ENCODE assay signal across 8 mouse cellular contexts in the genomic region with DNA sequence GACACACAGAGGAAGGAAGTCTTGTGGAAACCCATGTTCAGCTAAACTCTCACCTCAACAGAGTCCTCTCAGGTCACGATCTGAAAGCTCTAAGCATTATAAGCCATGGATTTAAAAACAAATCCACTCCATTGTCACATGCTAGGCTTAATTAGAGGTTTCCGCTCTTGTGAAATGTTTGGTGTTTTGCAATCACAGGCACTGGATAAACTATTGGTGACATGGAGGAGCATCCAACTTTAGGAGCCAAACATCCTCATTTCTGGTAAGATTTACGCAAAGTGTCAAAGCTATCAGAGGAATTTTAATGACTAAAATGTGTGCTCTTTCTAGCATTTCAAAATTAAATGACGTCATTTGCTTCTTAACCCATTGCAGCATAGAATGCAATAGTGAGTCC.
A peak's percentile ranks its signal among the peaks of the same experiment; 100 is the strongest.
DNase-seq lines count a peak whose midpoint lies in the region; ATAC-seq and TF ChIP-seq lines count a peak whose summit lies in the region.

No protein-coding gene starts in this region.

- no peak overlapping the region for H3K4me3 ChIP-seq in midbrain, embryonic 13.5 days (replicated peaks)
- no peak overlapping the region for H3K4me3 ChIP-seq in midbrain, postnatal 0 days (ENCODE audit: low read depth, low read length)
- H3K4me3 ChIP-seq in limb, embryonic 11.5 days (ENCODE audit: low read depth, low read length), result no peak overlapping the region
- no peak overlapping the region for H3K4me3 ChIP-seq in stomach, postnatal 0 days (ENCODE audit: low read depth, low read length)

- no peaks in the 10 kb centered on the region for H3K9me3 ChIP-seq in midbrain, embryonic 13.5 days
- no peaks in the 10 kb centered on the region for H3K9me3 ChIP-seq in midbrain, postnatal 0 days (ENCODE audit: low read length)
- H3K9me3 ChIP-seq in limb, embryonic 11.5 days (ENCODE audit: control insufficient read depth, low read length), result no peaks in the 10 kb centered on the region
- no peaks in the 10 kb centered on the region for H3K9me3 ChIP-seq in stomach, postnatal 0 days (ENCODE audit: control insufficient read depth, low read length)

- H3K4me1 ChIP-seq in midbrain, embryonic 13.5 days (replicated peaks), result peaks cover 16% of the 10 kb centered on the region
- H3K4me1 ChIP-seq in midbrain, postnatal 0 days (ENCODE audit: insufficient read depth, low read length), result 0 out of 2 replicates have a peak, but pooled peaks cover 13% of the 10 kb centered on the region
- peaks cover 23% of the 10 kb centered on the region for H3K4me1 ChIP-seq in limb, embryonic 11.5 days (ENCODE audit: control insufficient read depth, insufficient read depth, low read length)
- H3K4me1 ChIP-seq in stomach, postnatal 0 days (replicated peaks; ENCODE audit: control insufficient read depth, insufficient read depth), result peaks cover 2% of the 10 kb centered on the region; the same call in 1 of the 2 replicates

- peaks cover 12% of the 10 kb centered on the region; the same call in 1 of the 2 replicates for H3K27me3 ChIP-seq in midbrain, embryonic 13.5 days
- H3K27me3 ChIP-seq in midbrain, postnatal 0 days (ENCODE audit: insufficient read depth, low read length), result no peaks in the 10 kb centered on the region
- H3K27me3 ChIP-seq in limb, embryonic 11.5 days (ENCODE audit: control insufficient read depth, insufficient read depth, low read length), result no peaks in the 10 kb centered on the region
- H3K27me3 ChIP-seq in stomach, postnatal 0 days (ENCODE audit: control insufficient read depth, insufficient read depth, low read length), result no peaks in the 10 kb centered on the region

- WGBS in midbrain, embryonic 13.5 days, result 72% methylated on average over 4 of the region's 4 CpGs
- WGBS in midbrain, postnatal 0 days, result 74% methylated on average over 4 of the region's 4 CpGs
- 71% methylated on average over 4 of the region's 4 CpGs for WGBS in limb, embryonic 11.5 days
- 43% methylated on average over 4 of the region's 4 CpGs for WGBS in stomach, postnatal 0 days

- ATAC-seq in midbrain, embryonic 13.5 days, result no peak
- no peak for ATAC-seq in midbrain, postnatal 0 days (ENCODE audit: low FRiP score)
- no peak for ATAC-seq in limb, embryonic 11.5 days (ENCODE audit: insufficient number of reproducible peaks, low FRiP score, low TSS enrichment, low read depth)
- peak; percentile 45; the same call in 1 of the 2 replicates for ATAC-seq in stomach, postnatal 0 days (ENCODE audit: low FRiP score, low TSS enrichment)

- no peak overlapping the region for H3K4me2 ChIP-seq in midbrain, embryonic 13.5 days (replicated peaks)
- no peak overlapping the region for H3K4me2 ChIP-seq in midbrain, postnatal 0 days (ENCODE audit: low read depth, low read length, poor library complexity, severe bottlenecking)
- H3K4me2 ChIP-seq in limb, embryonic 11.5 days (ENCODE audit: low read depth, severe bottlenecking), result no peak overlapping the region
- no peak overlapping the region for H3K4me2 ChIP-seq in stomach, postnatal 0 days (replicated peaks; ENCODE audit: low read depth)

- peak; percentile 14 for DNase-seq in adrenal gland, postnatal 10 days
- DNase-seq in adrenal gland, postnatal 4 days (ENCODE audit: low spot score in 2 of 2), result no peak
- DNase-seq in midbrain, postnatal 0 days (ENCODE audit: low spot score), result no peak
- DNase-seq in limb, embryonic 11.5 days (ENCODE audit: low spot score), result no peak
- no peak for DNase-seq in stomach, postnatal 0 days (ENCODE audit: low spot score)
- no peak for DNase-seq in spleen, postnatal 14 days (ENCODE audit: low spot score in 2 of 2)
- no peak for DNase-seq in left cerebral cortex, adult 9 months (ENCODE audit: low spot score in 2 of 2)

- H3K9ac ChIP-seq in midbrain, embryonic 13.5 days (replicated peaks), result no peak overlapping the region
- H3K9ac ChIP-seq in midbrain, postnatal 0 days (replicated peaks; ENCODE audit: low read length, poor library complexity, severe bottlenecking), result no peak overlapping the region
- H3K9ac ChIP-seq in limb, embryonic 11.5 days (ENCODE audit: low read length), result no peak overlapping the region
- no peak overlapping the region for H3K9ac ChIP-seq in stomach, postnatal 0 days (ENCODE audit: low read length)

- no peaks in the 10 kb centered on the region for H3K36me3 ChIP-seq in midbrain, embryonic 13.5 days
- no peaks in the 10 kb centered on the region for H3K36me3 ChIP-seq in midbrain, postnatal 0 days (ENCODE audit: insufficient read depth, low read length)
- H3K36me3 ChIP-seq in limb, embryonic 11.5 days (ENCODE audit: control insufficient read depth, insufficient read depth, low read length), result no peaks in the 10 kb centered on the region
- H3K36me3 ChIP-seq in stomach, postnatal 0 days (ENCODE audit: control insufficient read depth, insufficient read depth, low read length), result no peaks in the 10 kb centered on the region

- no peak for TF ChIP-seq EP300 in stomach, postnatal 0 days (optimal IDR thresholded peaks at IDR 0.05)

- no peak for TF ChIP-seq CTCF in midbrain, postnatal 0 days (IDR thresholded peaks at IDR 0.05)
- TF ChIP-seq CTCF in stomach, postnatal 0 days (IDR thresholded peaks at IDR 0.05; ENCODE audit: low read depth), result no peak

- 0 out of 2 replicates have a peak overlapping the region, but pooled peaks have one; percentile 45 for H3K27ac ChIP-seq in midbrain, embryonic 13.5 days
- H3K27ac ChIP-seq in midbrain, postnatal 0 days (ENCODE audit: low read depth, low read length), result no peak overlapping the region
- peak overlapping the region; percentile 89 for H3K27ac ChIP-seq in limb, embryonic 11.5 days (replicated peaks; ENCODE audit: low read depth, low read length)
- H3K27ac ChIP-seq in stomach, postnatal 0 days (replicated peaks), result peak overlapping the region; percentile 80
